Mouse (Mus musculus) kidney, adult 2 months (tissue): ENCODE results near the gene Galnt12. TPM values are rescaled to one million over a fixed set of nuclear protein-coding genes. Genes with fewer than 3 reads are reported as not detected.

Experiments
- DNase-seq: peaks from one replicate; pipeline ENCODE4 v3.0.0; 2021
- H3K27ac ChIP-seq: fragments of 200-500 bp; 2 replicates; pipeline ENCODE4 v1.5.1; 2012; ENCODE audit warnings: low read depth, low read length, control low read depth, inconsistent platforms; ENCODE audit not compliant: insufficient read depth
- H3K27me3 ChIP-seq: fragments of 200-500 bp; replicated peaks from 2 replicates; pipeline ENCODE4 v1.6.1; 2012; ENCODE audit warnings: mild to moderate bottlenecking, moderate library complexity, low read length, inconsistent platforms; ENCODE audit not compliant: control insufficient read depth, insufficient read depth
- H3K36me3 ChIP-seq: fragments of 200-500 bp; 2 replicates; pipeline ENCODE4 v1.6.1; 2012; ENCODE audit warnings: mild to moderate bottlenecking, moderate library complexity, low read length, inconsistent platforms; ENCODE audit not compliant: control insufficient read depth, insufficient read depth
- H3K4me1 ChIP-seq: fragments of 200-500 bp; 2 replicates; pipeline ENCODE4 v1.6.1; 2011; ENCODE audit warnings: low read length; ENCODE audit not compliant: control insufficient read depth, insufficient read depth
- H3K4me3 ChIP-seq: fragments of 200-500 bp; 2 replicates; pipeline ENCODE4 v1.5.1; 2011; ENCODE audit warnings: mild to moderate bottlenecking, low read depth, low read length, control low read depth; ENCODE audit not compliant: insufficient read depth
- CTCF ChIP-seq: fragments of 200-500 bp; conservative IDR thresholded peaks from 2 replicates; pipeline ENCODE4 v1.5.1; 2011; ENCODE audit warnings: low read depth, mild to moderate bottlenecking, control low read depth, low read length, moderate library complexity, mixed read lengths; ENCODE audit not compliant: insufficient read depth, insufficient read length
- POLR2A ChIP-seq: fragments of 200-500 bp; IDR thresholded peaks from one replicate; pipeline ENCODE4 v1.6.1; 2011; ENCODE audit warnings: low read depth, low read length, control low read depth
- WGBS: fragments of 180-500 bp; shearing (Covaris S2); methylation state at CpG from one replicate; pipeline ENCODE4 v1.1.7; 2018; 5-methylcytosine and 5-hydroxymethylcytosine counted together
- polyA plus RNA-seq: library from polyadenylated mRNA; depleted of rRNA; stranded (reverse); fragments of >200 nt; gene quantifications from 2 replicates; pipeline ENCODE4 v1.2.3, GENCODE M21; 2012; rRNA removed

Gene Galnt12
- polyA plus RNA-seq: 3.1 and 3.6 TPM in 2 replicates

DNA sequence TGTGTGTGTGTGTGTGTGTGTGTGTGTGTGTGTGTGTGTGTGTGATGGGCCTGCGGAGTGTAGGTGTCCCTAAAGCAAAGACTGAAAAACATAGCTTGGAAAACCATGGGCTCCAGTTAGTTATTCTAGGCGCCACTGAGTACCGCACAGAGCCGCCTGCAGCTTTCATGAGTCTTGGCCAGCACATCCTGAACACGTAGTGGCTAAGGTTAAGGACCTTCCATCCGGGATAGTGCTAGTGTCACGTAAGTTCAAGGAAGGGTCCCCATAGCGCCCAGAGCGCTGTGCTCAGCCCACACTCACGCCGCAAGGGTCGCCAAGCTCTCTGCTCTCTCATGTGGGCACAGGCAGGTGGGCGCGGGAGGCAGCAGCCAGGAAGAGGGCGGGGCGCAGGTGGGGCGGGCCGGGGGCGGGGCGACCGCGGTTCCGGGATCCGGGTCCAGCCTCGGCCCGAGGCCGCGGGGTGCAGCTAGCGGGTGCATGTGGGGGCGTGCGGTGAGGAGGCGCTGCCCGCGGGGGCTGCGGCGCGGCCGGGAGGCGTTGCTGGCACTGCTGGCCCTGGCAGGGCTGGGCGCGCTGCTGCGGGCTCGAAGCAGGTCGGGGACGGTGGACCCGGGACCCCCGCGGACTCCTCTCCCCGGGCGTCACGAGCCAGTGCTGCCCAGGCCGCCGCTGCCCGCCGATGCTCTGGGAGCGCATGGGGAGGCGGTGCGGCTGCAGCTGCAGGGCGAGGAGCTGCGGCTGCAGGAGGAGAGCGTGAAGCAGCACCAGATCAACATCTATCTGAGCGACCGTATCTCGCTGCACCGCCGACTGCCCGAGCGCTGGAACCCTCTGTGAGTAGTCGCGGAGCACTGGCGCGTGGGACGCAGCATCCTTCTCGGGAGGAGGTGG, at the start of gene Galnt12:
Galnt12 (plus strand) TSS at position 417 of the 894 bp plus-strand sequence.
- WGBS: 3% methylated on average over 74 of the region's 74 CpGs
- Histone ChIP-seq H3K4me3 (peak within 1 kb of the TSS; percentile 64), H3K27ac (no peak within 1 kb of the TSS), H3K4me1 (no peaks in the 10 kb centered on the region), H3K27me3 (no peaks in the 10 kb centered on the region), H3K36me3 (no peaks in the 10 kb centered on the region)
- DNase-seq: no peak
- no peak for TF ChIP-seq CTCF
- TF ChIP-seq POLR2A: no peak

GRCm38 (mm10) chr4:47043866-47044265, 47.8 kb upstream of the Galnt12 start:
- no peaks in the 10 kb centered on the region for H3K36me3 ChIP-seq
- no peaks in the 10 kb centered on the region for H3K27me3 ChIP-seq
- no peak overlapping the region for H3K4me3 ChIP-seq
- DNase-seq: peak; percentile 69
- TF ChIP-seq POLR2A (no peak), CTCF (no peak)
- H3K4me1 ChIP-seq: peaks cover 17% of the 10 kb centered on the region; the same call in 1 of the 2 replicates
- H3K27ac ChIP-seq: no peak overlapping the region
- WGBS: 68% methylated on average over 9 of the region's 9 CpGs

GRCm38 (mm10) chr4:47046974-47047373, 44.7 kb upstream of the Galnt12 start:
- TF ChIP-seq POLR2A (no peak), CTCF (peak; percentile 56; the same call in 1 of the 2 replicates)
- no peak overlapping the region for H3K4me3 ChIP-seq
- no peaks in the 10 kb centered on the region for H3K36me3 ChIP-seq
- H3K27me3 ChIP-seq: no peaks in the 10 kb centered on the region
- 82% methylated on average over 6 of the region's 6 CpGs for WGBS
- DNase-seq: peak; percentile 36
- peaks cover 34% of the 10 kb centered on the region; the same call in 1 of the 2 replicates for H3K4me1 ChIP-seq
- H3K27ac ChIP-seq: no peak overlapping the region

DNA sequence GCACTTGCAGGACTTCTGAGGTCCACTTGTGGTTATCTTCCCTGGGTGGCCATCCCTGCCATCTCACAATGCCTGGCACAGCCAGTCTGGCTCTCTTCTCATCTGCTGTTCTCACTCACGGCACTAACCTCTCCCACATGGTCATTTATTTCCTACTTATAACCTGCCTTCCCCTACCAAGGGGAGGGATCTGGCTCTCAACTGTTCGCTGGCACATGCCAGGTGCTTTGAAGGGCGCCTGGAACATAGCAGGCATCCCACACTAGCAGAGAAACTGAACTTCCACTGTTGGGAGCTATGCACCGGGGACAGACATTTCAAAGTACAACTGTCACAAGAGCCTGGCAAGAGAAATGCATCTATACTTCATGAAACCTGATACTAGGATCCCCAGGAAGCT, 43.9 kb upstream of the Galnt12 start:
- Histone ChIP-seq H3K27me3 (no peaks in the 10 kb centered on the region), H3K4me3 (no peak overlapping the region), H3K27ac (0 out of 2 replicates have a peak overlapping the region, but pooled peaks have one; percentile 12), H3K4me1 (peaks cover 38% of the 10 kb centered on the region; the same call in 1 of the 2 replicates), H3K36me3 (no peaks in the 10 kb centered on the region)
- 42% methylated on average over 4 of the region's 4 CpGs for WGBS
- TF ChIP-seq CTCF (no peak), POLR2A (no peak)
- DNase-seq: peak; percentile 65

DNA sequence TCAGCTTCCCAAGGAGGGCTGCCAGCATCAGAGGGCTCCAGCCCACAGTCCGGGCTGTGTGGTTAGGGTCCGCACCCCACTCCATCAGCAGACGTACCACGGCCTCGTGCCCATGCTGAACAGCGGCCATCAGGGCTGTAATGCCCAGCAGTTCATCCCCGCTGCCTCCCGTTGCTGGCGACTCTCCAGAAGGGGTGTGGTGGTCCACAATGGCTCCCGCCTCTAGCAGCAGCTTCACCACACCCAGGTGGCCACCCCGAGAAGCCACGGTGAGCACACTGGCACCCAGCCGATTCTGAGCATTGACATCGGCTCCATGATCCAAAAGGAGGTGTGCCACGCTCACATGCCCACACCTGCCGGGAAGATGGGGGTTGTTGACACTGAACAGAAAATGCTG, 42.5 kb upstream of the Galnt12 start:
- peaks cover 38% of the 10 kb centered on the region; the same call in 1 of the 2 replicates for H3K4me1 ChIP-seq
- peak; percentile 42 for DNase-seq
- H3K27me3 ChIP-seq: no peaks in the 10 kb centered on the region
- no peak overlapping the region for H3K27ac ChIP-seq
- no peak for TF ChIP-seq POLR2A
- TF ChIP-seq CTCF: no peak
- H3K4me3 ChIP-seq: no peak overlapping the region
- 61% methylated on average over 16 of the region's 16 CpGs for WGBS
- H3K36me3 ChIP-seq: no peaks in the 10 kb centered on the region

DNA sequence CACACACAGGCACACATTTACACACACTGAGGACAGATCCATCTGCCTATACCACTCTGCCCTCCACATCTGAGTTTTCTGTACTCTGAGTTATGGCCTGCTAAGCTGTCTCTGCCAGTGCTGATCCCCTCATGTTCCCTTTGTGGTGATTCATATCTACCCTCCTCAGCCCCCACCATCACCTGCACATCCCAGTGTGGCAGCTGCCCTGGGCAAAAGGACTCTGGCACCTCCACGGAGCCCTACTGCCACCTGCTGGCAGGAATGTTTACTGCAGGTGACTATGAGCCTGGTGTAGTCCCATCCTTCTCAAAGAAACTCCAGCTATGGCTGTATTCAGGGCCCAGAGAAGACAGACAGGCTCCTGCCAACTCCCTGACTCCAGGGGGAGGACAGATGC, 41.5 kb upstream of the Galnt12 start:
- WGBS: 3% methylated on average over 1 of the region's 1 CpGs
- TF ChIP-seq CTCF (peak; percentile 87), POLR2A (no peak)
- Histone ChIP-seq H3K4me3 (0 out of 2 replicates have a peak overlapping the region, but pooled peaks have one; percentile 11), H3K4me1 (peaks cover 38% of the 10 kb centered on the region; the same call in 1 of the 2 replicates), H3K27ac (peak overlapping the region; percentile 100), H3K36me3 (no peaks in the 10 kb centered on the region), H3K27me3 (no peaks in the 10 kb centered on the region)
- DNase-seq: peak; percentile 90

GRCm38 (mm10) chr4:47050642-47051381, 40.9 kb upstream of the Galnt12 start:
- Histone ChIP-seq H3K27me3 (no peaks in the 10 kb centered on the region), H3K4me3 (0 out of 2 replicates have a peak overlapping the region, but pooled peaks have one; percentile 11), H3K36me3 (no peaks in the 10 kb centered on the region), H3K27ac (peak overlapping the region; percentile 100), H3K4me1 (peaks cover 38% of the 10 kb centered on the region; the same call in 1 of the 2 replicates)
- TF ChIP-seq CTCF (no peak), POLR2A (peak; percentile 30)
- WGBS: 33% methylated on average over 10 of the region's 10 CpGs
- peak; percentile 91 for DNase-seq
